21 mouse cellular contexts compared by ENCODE assay signal in the genomic region with DNA sequence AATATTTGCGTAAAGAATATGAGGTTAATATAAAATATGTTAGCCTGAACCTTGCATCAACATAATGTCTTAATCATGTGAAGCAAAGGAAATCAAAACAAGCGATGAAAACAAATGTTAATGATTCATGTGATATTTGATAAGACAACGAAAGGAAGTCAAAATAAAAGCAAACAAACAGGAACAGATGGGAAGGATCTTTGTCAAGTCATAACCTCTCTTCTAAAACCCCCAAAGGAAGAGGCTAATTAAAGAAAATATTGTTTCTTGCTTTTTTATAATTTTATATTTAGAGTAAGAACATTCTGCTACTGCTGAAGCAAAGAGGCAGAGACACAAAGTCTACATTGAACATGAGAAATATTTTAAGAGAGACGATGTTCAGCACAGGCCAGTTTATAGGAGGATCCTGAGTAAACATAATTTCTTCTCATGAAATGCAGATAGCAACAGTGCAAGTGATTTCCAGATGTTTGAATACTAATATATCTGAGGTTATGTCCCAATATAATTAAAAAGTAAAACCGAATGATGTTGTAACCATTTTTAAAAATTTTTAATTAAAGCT.
DNase-seq lines count a peak whose midpoint lies in the region; ATAC-seq and TF ChIP-seq lines count a peak whose summit lies in the region.
"Had no signal": no experiment of that assay in that cellular context is flagged by ENCODE, and none has a peak within 500 bp of the region (broad histone marks: within the 10 kb centered on the region; RNA-seq: fewer than 3 reads in every experiment).

No protein-coding gene starts in this region.

- no peak overlapping the region for H3K27ac ChIP-seq in kidney, embryonic 15.5 days
- H3K27ac ChIP-seq in lung, embryonic 14.5 days (ENCODE audit: low read depth) = peak overlapping the region; percentile 30; the same call in 1 of the 2 replicates
- H3K27ac ChIP-seq: embryonic facial prominence, embryonic 15.5 days; forebrain, embryonic 10.5 days; gastrocnemius, adult 2 months; heart, embryonic 10.5 days; heart, embryonic 15.5 days had no signal

- no peaks in the 10 kb centered on the region for H3K9me3 ChIP-seq in kidney, embryonic 15.5 days (replicated peaks)
- H3K9me3 ChIP-seq in lung, embryonic 14.5 days (ENCODE audit: low read depth, low read length) = no peaks in the 10 kb centered on the region
- H3K9me3 ChIP-seq: embryonic facial prominence, embryonic 15.5 days; forebrain, embryonic 10.5 days; heart, embryonic 10.5 days; heart, embryonic 15.5 days had no signal

- no peak for TF ChIP-seq CTCF in lung, embryonic 14.5 days (IDR thresholded peaks at IDR 0.05; ENCODE audit: low read depth)

- ATAC-seq in kidney, embryonic 15.5 days (replicated peaks; ENCODE audit: low FRiP score) = 0 out of 2 replicates have a peak, but pooled peaks have one; percentile 74
- ATAC-seq in lung, embryonic 14.5 days (ENCODE audit: insufficient read depth) = peak; percentile 78
- ATAC-seq: forebrain, embryonic 14.5 days had no signal

- H3K36me3 ChIP-seq in kidney, embryonic 15.5 days = no peaks in the 10 kb centered on the region
- no peaks in the 10 kb centered on the region for H3K36me3 ChIP-seq in lung, embryonic 14.5 days (ENCODE audit: insufficient read depth)
- H3K36me3 ChIP-seq: embryonic facial prominence, embryonic 15.5 days; heart, embryonic 10.5 days; heart, embryonic 15.5 days had no signal

- WGBS in kidney, embryonic 15.5 days = 65% methylated on average over 5 of the region's 5 CpGs
- WGBS in lung, embryonic 14.5 days = 49% methylated on average over 5 of the region's 5 CpGs

- DNase-seq in heart, adult 8-10 months (ENCODE audit: low spot score) = peak; percentile 10
- DNase-seq in heart, postnatal 10 days = no peak
- DNase-seq in kidney, adult 18-20 months = no peak
- peak; percentile 88 for DNase-seq in lung, embryonic 14.5 days
- no peak for DNase-seq in lung, postnatal 4 days
- peak; percentile 7 for DNase-seq in lung, postnatal 25 days (ENCODE audit: low spot score)
- no peak for DNase-seq in lung, adult 18-20 months
- DNase-seq: adrenal gland, postnatal 10 days; cerebellum, adult 11 months; cerebellum, adult 8-10 months; cerebellum, postnatal 14 days; embryo, embryonic 11 days; gastrocnemius, adult 2 months; gastrocnemius, postnatal 25 days had no signal

- 0 out of 2 replicates have a peak, but pooled peaks cover 2% of the 10 kb centered on the region for H3K4me1 ChIP-seq in kidney, embryonic 15.5 days
- no peaks in the 10 kb centered on the region for H3K4me1 ChIP-seq in lung, embryonic 14.5 days (ENCODE audit: insufficient read depth)
- H3K4me1 ChIP-seq: embryonic facial prominence, embryonic 15.5 days; heart, embryonic 10.5 days; heart, embryonic 15.5 days had no signal

- intact Hi-C loops in heart, postnatal 10 days (cut with DNase I) = no loop called here

- H3K4me3 ChIP-seq in kidney, embryonic 15.5 days (replicated peaks) = no peak overlapping the region
- no peak overlapping the region for H3K4me3 ChIP-seq in lung, embryonic 14.5 days (ENCODE audit: low read depth, low read length)
- H3K4me3 ChIP-seq: embryonic facial prominence, embryonic 15.5 days; erythroblast, embryonic 14.5 days; forebrain, embryonic 10.5 days; gastrocnemius, adult 2 months; heart, embryonic 10.5 days; heart, embryonic 15.5 days had no signal

- no peak overlapping the region for H3K4me2 ChIP-seq in kidney, embryonic 15.5 days
- H3K4me2 ChIP-seq in lung, embryonic 14.5 days = no peak overlapping the region
- H3K4me2 ChIP-seq: embryonic facial prominence, embryonic 15.5 days; heart, embryonic 15.5 days had no signal

- no peak overlapping the region for H3K9ac ChIP-seq in kidney, embryonic 15.5 days
- H3K9ac ChIP-seq in lung, embryonic 14.5 days = no peak overlapping the region
- H3K9ac ChIP-seq: embryonic facial prominence, embryonic 15.5 days; heart, embryonic 15.5 days had no signal

- no peaks in the 10 kb centered on the region for H3K27me3 ChIP-seq in kidney, embryonic 15.5 days
- H3K27me3 ChIP-seq in lung, embryonic 14.5 days (ENCODE audit: insufficient read depth, low read length) = no peaks in the 10 kb centered on the region
- H3K27me3 ChIP-seq: embryonic facial prominence, embryonic 15.5 days; heart, embryonic 15.5 days had no signal

Comparison
In these comparisons a context has a peak if more than half of its experiments do, and no peak if none do; other contexts are left out.
1. DNase-seq: peak in heart, adult 8-10 months (single experiment), lung, embryonic 14.5 days (single experiment) and lung, postnatal 25 days (single experiment); none in heart, postnatal 10 days (0 of 2), kidney, adult 18-20 months (single experiment), lung, postnatal 4 days (0 of 2) and lung, adult 18-20 months (0 of 2).